Mouse (Mus musculus): Measurements from ENCODE around the gene Ppp2r5e. TPM values are rescaled to one million over a fixed set of nuclear protein-coding genes. Genes with fewer than 3 reads are reported as not detected.
A peak's percentile ranks its signal among the peaks of the same experiment; 100 is the strongest.

The Ppp2r5e gene
- polyA plus RNA-seq, 1 experiment = 17.3 TPM

- 52% methylated on average over 2 of the region's 2 CpGs for WGBS
- Histone ChIP-seq H3K27ac (ENCODE audit: insufficient read depth, low read depth, low read length) (no peak overlapping the region), H3K4me1 (ENCODE audit: control insufficient read depth, insufficient read depth, low read length) (peaks cover 11% of the 10 kb centered on the region), H3K4me3 (ENCODE audit: insufficient read depth, low read depth, low read length) (no peak overlapping the region), H3K27me3 (replicated peaks; ENCODE audit: control insufficient read depth, insufficient read depth, low read length) (no peaks in the 10 kb centered on the region), H3K36me3 (ENCODE audit: control insufficient read depth, insufficient read depth, low read length) (no peaks in the 10 kb centered on the region)
- TF ChIP-seq CTCF (conservative IDR thresholded peaks at IDR 0.05; ENCODE audit: insufficient read depth, insufficient read length, low read depth, low read length) (no peak), POLR2A (IDR thresholded peaks at IDR 0.05; ENCODE audit: low read depth, low read length) (no peak)
- DNase-seq = peak; percentile 40
Observed at GRCm38 (mm10) chr12:75579076-75579475, 17.0 kb downstream of the Ppp2r5e start.

DNA sequence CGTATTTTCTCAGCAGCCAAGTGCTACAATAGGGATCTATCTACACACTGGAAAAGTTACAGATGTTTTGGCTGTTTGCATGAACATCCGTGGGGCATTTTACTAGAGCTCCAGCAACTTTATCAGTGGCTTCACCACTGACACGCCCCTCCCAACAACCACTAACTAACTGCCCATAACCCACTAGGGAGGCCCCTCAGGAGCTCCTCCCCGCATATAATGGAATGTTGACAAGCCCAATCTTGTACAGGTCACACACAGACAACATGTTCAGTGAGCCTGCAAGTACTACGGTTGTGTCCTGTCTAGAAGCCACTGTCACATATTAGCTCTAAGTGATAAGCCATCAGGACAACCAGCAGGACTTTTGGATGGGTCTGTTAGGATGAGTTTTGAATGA is 18.8 kb downstream of the Ppp2r5e start:
- H3K36me3 ChIP-seq (ENCODE audit: control insufficient read depth, insufficient read depth, low read length) = no peaks in the 10 kb centered on the region
- no peaks in the 10 kb centered on the region for H3K27me3 ChIP-seq (replicated peaks; ENCODE audit: control insufficient read depth, insufficient read depth, low read length)
- DNase-seq = no peak
- no peak for TF ChIP-seq CTCF (conservative IDR thresholded peaks at IDR 0.05; ENCODE audit: insufficient read depth, insufficient read length, low read depth, low read length)
- H3K4me3 ChIP-seq (ENCODE audit: insufficient read depth, low read depth, low read length) = no peak overlapping the region
- no peak overlapping the region for H3K27ac ChIP-seq (ENCODE audit: insufficient read depth, low read depth, low read length)
- WGBS = 76% methylated on average over 5 of the region's 5 CpGs
- peaks cover 13% of the 10 kb centered on the region for H3K4me1 ChIP-seq (ENCODE audit: control insufficient read depth, insufficient read depth, low read length)

DNA sequence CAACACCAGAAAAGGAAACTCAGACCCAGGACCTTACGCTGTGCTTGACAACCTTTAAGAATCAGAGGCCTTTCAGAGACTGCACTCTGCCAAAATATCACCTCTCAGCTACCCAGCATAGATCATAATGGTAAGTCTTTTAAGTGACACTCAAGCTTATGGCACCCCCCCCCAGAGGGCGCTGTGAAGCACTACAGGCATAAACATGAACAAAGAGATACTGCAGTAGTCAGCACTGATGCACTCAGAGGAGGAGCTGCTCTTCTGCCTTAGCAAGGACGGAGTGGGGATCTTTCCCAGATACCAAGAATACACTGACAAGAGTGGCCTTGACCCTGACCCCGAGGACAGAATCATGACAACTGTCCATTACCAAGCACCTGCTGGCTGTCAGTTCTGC is 23.8 kb downstream of the Ppp2r5e start:
- WGBS = 56% methylated on average over 4 of the region's 4 CpGs
- TF ChIP-seq POLR2A (IDR thresholded peaks at IDR 0.05; ENCODE audit: low read depth, low read length) = no peak
- TF ChIP-seq CTCF (conservative IDR thresholded peaks at IDR 0.05; ENCODE audit: insufficient read depth, insufficient read length, low read depth, low read length) = peak; percentile 50
- DNase-seq = peak; percentile 48
- H3K4me1 ChIP-seq (ENCODE audit: control insufficient read depth, insufficient read depth, low read length) = peaks cover 26% of the 10 kb centered on the region
- H3K27ac ChIP-seq (ENCODE audit: insufficient read depth, low read depth, low read length) = no peak overlapping the region
- no peaks in the 10 kb centered on the region for H3K27me3 ChIP-seq (replicated peaks; ENCODE audit: control insufficient read depth, insufficient read depth, low read length)
- H3K36me3 ChIP-seq (ENCODE audit: control insufficient read depth, insufficient read depth, low read length) = no peaks in the 10 kb centered on the region
- H3K4me3 ChIP-seq (ENCODE audit: insufficient read depth, low read depth, low read length) = no peak overlapping the region

DNA sequence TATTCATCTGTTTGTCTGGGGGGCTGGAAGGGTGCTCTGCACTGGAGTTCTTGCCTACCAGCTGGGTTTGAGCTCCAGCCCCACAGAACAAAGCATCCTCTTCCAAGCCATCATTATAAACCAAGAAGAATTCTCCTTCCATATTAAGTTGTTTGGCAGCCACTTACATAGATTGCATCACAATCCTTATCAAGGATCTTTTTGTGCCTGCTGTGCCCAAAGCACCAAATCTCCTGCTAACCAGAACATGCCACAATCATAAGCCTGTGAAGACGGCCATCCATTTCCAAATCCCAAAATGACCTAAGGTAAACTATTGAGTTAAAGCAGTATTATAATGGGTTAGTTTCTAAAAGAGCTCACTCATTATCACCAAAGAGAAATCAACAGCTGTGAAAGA is 25.9 kb downstream of the Ppp2r5e start:
- Histone ChIP-seq H3K4me3 (ENCODE audit: insufficient read depth, low read depth, low read length) (no peak overlapping the region), H3K36me3 (ENCODE audit: control insufficient read depth, insufficient read depth, low read length) (no peaks in the 10 kb centered on the region), H3K4me1 (ENCODE audit: control insufficient read depth, insufficient read depth, low read length) (peaks cover 30% of the 10 kb centered on the region), H3K27ac (ENCODE audit: insufficient read depth, low read depth, low read length) (no peak overlapping the region), H3K27me3 (replicated peaks; ENCODE audit: control insufficient read depth, insufficient read depth, low read length) (no peaks in the 10 kb centered on the region)
- DNase-seq = no peak
- whole genome bisulfite sequencing = 74% methylated on average over 1 of the region's 1 CpGs
- TF ChIP-seq POLR2A (IDR thresholded peaks at IDR 0.05; ENCODE audit: low read depth, low read length) (no peak), CTCF (conservative IDR thresholded peaks at IDR 0.05; ENCODE audit: insufficient read depth, insufficient read length, low read depth, low read length) (no peak)

DNA sequence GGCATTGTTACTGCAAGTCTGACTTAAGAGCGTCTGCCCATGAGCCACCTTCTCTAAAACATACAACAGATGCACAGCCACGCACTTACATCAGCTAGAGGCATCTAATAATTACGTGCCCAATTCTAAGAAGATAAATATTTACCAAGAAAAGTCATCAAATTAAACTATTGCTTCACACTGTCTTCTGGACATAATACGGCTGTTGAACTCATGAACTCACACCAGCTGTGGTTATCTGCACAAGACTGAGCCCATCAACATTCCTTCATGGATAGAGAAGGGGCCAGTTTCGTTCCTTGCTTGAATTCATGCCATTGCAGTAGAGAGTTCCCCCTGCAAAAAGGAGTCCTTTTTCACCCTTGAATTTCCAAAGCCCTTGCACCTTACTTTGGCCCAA is 28.3 kb downstream of the Ppp2r5e start:
- DNase-seq = peak; percentile 52
- peaks cover 32% of the 10 kb centered on the region for H3K4me1 ChIP-seq (ENCODE audit: control insufficient read depth, insufficient read depth, low read length)
- TF ChIP-seq POLR2A (IDR thresholded peaks at IDR 0.05; ENCODE audit: low read depth, low read length) = no peak
- no peak for TF ChIP-seq CTCF (conservative IDR thresholded peaks at IDR 0.05; ENCODE audit: insufficient read depth, insufficient read length, low read depth, low read length)
- 48% methylated on average over 5 of the region's 5 CpGs for WGBS
- no peaks in the 10 kb centered on the region for H3K27me3 ChIP-seq (replicated peaks; ENCODE audit: control insufficient read depth, insufficient read depth, low read length)
- no peak overlapping the region for H3K4me3 ChIP-seq (ENCODE audit: insufficient read depth, low read depth, low read length)
- H3K27ac ChIP-seq (ENCODE audit: insufficient read depth, low read depth, low read length) = no peak overlapping the region
- no peaks in the 10 kb centered on the region for H3K36me3 ChIP-seq (ENCODE audit: control insufficient read depth, insufficient read depth, low read length)

- Histone ChIP-seq H3K27me3 (replicated peaks; ENCODE audit: control insufficient read depth, insufficient read depth, low read length) (no peaks in the 10 kb centered on the region), H3K4me3 (ENCODE audit: insufficient read depth, low read depth, low read length) (no peak overlapping the region), H3K4me1 (ENCODE audit: control insufficient read depth, insufficient read depth, low read length) (peaks cover 26% of the 10 kb centered on the region), H3K36me3 (ENCODE audit: control insufficient read depth, insufficient read depth, low read length) (no peaks in the 10 kb centered on the region), H3K27ac (ENCODE audit: insufficient read depth, low read depth, low read length) (no peak overlapping the region)
- 80% methylated on average over 5 of the region's 5 CpGs for WGBS
- peak; percentile 33 for DNase-seq
- TF ChIP-seq POLR2A (IDR thresholded peaks at IDR 0.05; ENCODE audit: low read depth, low read length) = no peak
- no peak for TF ChIP-seq CTCF (conservative IDR thresholded peaks at IDR 0.05; ENCODE audit: insufficient read depth, insufficient read length, low read depth, low read length)
Observed at GRCm38 (mm10) chr12:75565756-75566155, 30.3 kb downstream of the Ppp2r5e start.

DNA sequence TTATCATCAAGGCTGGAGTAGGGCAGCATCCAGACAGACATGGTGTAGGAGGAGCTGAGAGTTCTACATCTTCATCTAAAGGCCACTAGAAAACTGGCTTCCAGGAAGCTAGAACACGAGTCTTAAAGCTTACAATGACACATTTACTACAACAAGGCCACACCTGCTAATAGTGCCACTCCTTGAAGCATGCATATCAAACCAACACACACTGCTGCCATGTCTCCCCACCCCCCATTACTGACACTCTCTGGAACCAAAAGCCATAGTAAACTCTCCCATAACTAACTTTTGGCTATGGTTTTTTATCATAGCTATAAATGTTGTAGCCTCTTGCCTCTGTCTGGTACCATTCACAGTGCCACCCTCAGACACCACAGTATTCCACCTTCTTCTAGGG is 31.5 kb downstream of the Ppp2r5e start:
- DNase-seq = no peak
- Histone ChIP-seq H3K27me3 (replicated peaks; ENCODE audit: control insufficient read depth, insufficient read depth, low read length) (no peaks in the 10 kb centered on the region), H3K4me3 (ENCODE audit: insufficient read depth, low read depth, low read length) (no peak overlapping the region), H3K27ac (ENCODE audit: insufficient read depth, low read depth, low read length) (no peak overlapping the region), H3K4me1 (ENCODE audit: control insufficient read depth, insufficient read depth, low read length) (peaks cover 31% of the 10 kb centered on the region), H3K36me3 (ENCODE audit: control insufficient read depth, insufficient read depth, low read length) (no peaks in the 10 kb centered on the region)
- TF ChIP-seq POLR2A (IDR thresholded peaks at IDR 0.05; ENCODE audit: low read depth, low read length) (no peak), CTCF (conservative IDR thresholded peaks at IDR 0.05; ENCODE audit: insufficient read depth, insufficient read length, low read depth, low read length) (no peak)
- WGBS = 67% methylated on average over 1 of the region's 1 CpGs

Measured in kidney, adult 2 months (tissue).